ENCODE assay signal across 15 mouse cellular contexts in the genomic region with DNA sequence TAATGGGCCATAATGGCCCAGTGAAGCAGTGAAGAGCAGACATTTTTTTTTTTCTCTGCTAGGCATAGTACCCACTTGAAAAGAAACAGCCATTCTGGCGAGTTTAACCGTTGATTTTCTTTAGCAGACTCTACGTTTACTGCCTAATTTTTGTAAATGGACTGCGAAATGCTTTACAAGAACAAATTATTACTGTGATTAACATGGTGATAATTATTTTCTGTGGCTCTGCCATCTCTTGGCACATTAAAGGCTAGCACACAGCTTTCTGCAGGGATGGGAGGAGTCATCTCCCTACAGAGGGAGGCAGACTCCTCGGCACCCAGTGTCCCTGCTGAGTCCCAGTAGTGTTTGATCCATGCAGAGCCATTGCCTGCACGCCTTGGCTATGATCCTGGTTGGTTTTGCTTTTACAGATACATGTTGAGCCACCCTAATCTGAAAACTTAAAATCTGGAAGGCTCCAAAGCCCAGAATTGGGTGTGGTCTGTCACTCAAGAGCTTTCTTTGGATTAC.
"Had no signal": no experiment of that assay in that cellular context is flagged by ENCODE, and none has a peak within 500 bp of the region (broad histone marks: within the 10 kb centered on the region; RNA-seq: fewer than 3 reads in every experiment).

No protein-coding gene starts in this region.

- H3K27ac ChIP-seq: midbrain, embryonic 10.5 days; midbrain, embryonic 12.5 days; neural tube, embryonic 12.5 days; stomach, embryonic 15.5 days; stomach, postnatal 0 days had no signal

- H3K4me3 ChIP-seq: midbrain, embryonic 10.5 days; midbrain, embryonic 12.5 days; neural tube, embryonic 12.5 days; stomach, embryonic 15.5 days had no signal

- H3K9me3 ChIP-seq: midbrain, embryonic 10.5 days; midbrain, embryonic 12.5 days; neural tube, embryonic 12.5 days; stomach, embryonic 15.5 days had no signal

- H3K9ac ChIP-seq: liver, postnatal 0 days; lung, embryonic 14.5 days; midbrain, embryonic 12.5 days; neural tube, embryonic 12.5 days; stomach, embryonic 15.5 days had no signal

- H3K27me3 ChIP-seq: midbrain, embryonic 12.5 days; neural tube, embryonic 12.5 days; stomach, embryonic 15.5 days had no signal

- H3K36me3 ChIP-seq: midbrain, embryonic 10.5 days; midbrain, embryonic 12.5 days; neural tube, embryonic 12.5 days; stomach, embryonic 15.5 days had no signal

- H3K4me1 ChIP-seq: stomach, embryonic 15.5 days had no signal

- H3K4me2 ChIP-seq: lung, embryonic 14.5 days; midbrain, embryonic 12.5 days; neural tube, embryonic 12.5 days; stomach, embryonic 15.5 days had no signal

- ATAC-seq: liver, postnatal 0 days; midbrain, embryonic 16.5 days had no signal

- DNase-seq: liver, postnatal 0 days; lung, embryonic 14.5 days; lung, postnatal 10 days; lung, postnatal 4 days; midbrain, embryonic 14.5 days; right cerebral cortex, postnatal 25 days; thymus, adult 2 months; thymus, postnatal 25 days; thymus, postnatal 4 days had no signal
